Mouse (Mus musculus) liver, adult 2 months (tissue): Measurements from ENCODE around the gene Dusp28. TPM values are rescaled to one million over a fixed set of nuclear protein-coding genes. Genes with fewer than 3 reads are reported as not detected.

Experiments used
- DNase-seq: peaks from one replicate; pipeline ENCODE4 v3.0.0-alpha.2; 2011; ENCODE audit warnings: low read depth, low spot score; ENCODE audit errors: extremely low read depth
- H3K27ac ChIP-seq: fragments of 200-500 bp; replicated peaks from 2 replicates; pipeline ENCODE4 v1.5.1; 2012; ENCODE audit warnings: low read depth, mild to moderate bottlenecking, control low read depth, inconsistent platforms, low read length; ENCODE audit not compliant: insufficient read depth
- H3K27me3 ChIP-seq: fragments of 200-500 bp; 2 replicates; pipeline ENCODE4 v1.6.1; 2012; ENCODE audit warnings: mild to moderate bottlenecking, moderate library complexity, low read length, inconsistent platforms; ENCODE audit not compliant: control insufficient read depth, insufficient read depth
- H3K36me3 ChIP-seq: fragments of 200-500 bp; 2 replicates; pipeline ENCODE4 v1.6.1; 2012; ENCODE audit warnings: low read length, inconsistent platforms; ENCODE audit not compliant: control insufficient read depth, insufficient read depth
- H3K4me1 ChIP-seq: fragments of 200-500 bp; 2 replicates; pipeline ENCODE4 v1.6.1; 2011; ENCODE audit warnings: low read length; ENCODE audit not compliant: control insufficient read depth, insufficient read depth
- H3K4me3 ChIP-seq: fragments of 200-500 bp; 2 replicates; pipeline ENCODE4 v1.5.1; 2011; ENCODE audit warnings: low read depth, mild to moderate bottlenecking, control low read depth, low read length, moderate library complexity; ENCODE audit not compliant: insufficient read depth
- H3K79me2 ChIP-seq: fragments of 200-500 bp; 2 replicates; pipeline ENCODE4 v1.6.1; 2012; ENCODE audit warnings: inconsistent platforms, mild to moderate bottlenecking, low read length, moderate library complexity; ENCODE audit not compliant: control insufficient read depth, insufficient read depth
- H3K9ac ChIP-seq: fragments of 200-500 bp; 2 replicates; pipeline ENCODE4 v1.6.1; 2012; ENCODE audit warnings: low read depth, mild to moderate bottlenecking, control low read depth, inconsistent platforms, low read length
- CTCF ChIP-seq: fragments of 200-500 bp; IDR thresholded peaks from 2 replicates; pipeline ENCODE4 v1.5.1; 2011; ENCODE audit warnings: low read depth, low read length, control low read depth
- POLR2A ChIP-seq: fragments of 200-500 bp; IDR thresholded peaks from 2 replicates; pipeline ENCODE4 v1.6.1; 2011; ENCODE audit warnings: low read length, control low read depth; ENCODE audit not compliant: insufficient read depth; ENCODE audit errors: extremely low read depth
- WGBS: fragments of 180-500 bp; shearing (Covaris S2); methylation state at CpG from one replicate; pipeline ENCODE4 v1.1.7; 2018; 5-methylcytosine and 5-hydroxymethylcytosine counted together
- polyA plus RNA-seq: library from polyadenylated mRNA; depleted of rRNA; stranded (reverse); fragments of >200 nt; gene quantifications from 2 replicates; pipeline ENCODE4 v1.2.3, GENCODE M21; 2012
- total RNA-seq: library from RNA; depleted of rRNA; stranded (reverse); fragments of >200 nt; gene quantifications from 2 replicates; pipeline ENCODE4 v1.2.3, GENCODE M21; 2014

The Dusp28 gene
- total and polyA plus RNA-seq, 2 experiments = 11.9 to 20.6 TPM

DNA sequence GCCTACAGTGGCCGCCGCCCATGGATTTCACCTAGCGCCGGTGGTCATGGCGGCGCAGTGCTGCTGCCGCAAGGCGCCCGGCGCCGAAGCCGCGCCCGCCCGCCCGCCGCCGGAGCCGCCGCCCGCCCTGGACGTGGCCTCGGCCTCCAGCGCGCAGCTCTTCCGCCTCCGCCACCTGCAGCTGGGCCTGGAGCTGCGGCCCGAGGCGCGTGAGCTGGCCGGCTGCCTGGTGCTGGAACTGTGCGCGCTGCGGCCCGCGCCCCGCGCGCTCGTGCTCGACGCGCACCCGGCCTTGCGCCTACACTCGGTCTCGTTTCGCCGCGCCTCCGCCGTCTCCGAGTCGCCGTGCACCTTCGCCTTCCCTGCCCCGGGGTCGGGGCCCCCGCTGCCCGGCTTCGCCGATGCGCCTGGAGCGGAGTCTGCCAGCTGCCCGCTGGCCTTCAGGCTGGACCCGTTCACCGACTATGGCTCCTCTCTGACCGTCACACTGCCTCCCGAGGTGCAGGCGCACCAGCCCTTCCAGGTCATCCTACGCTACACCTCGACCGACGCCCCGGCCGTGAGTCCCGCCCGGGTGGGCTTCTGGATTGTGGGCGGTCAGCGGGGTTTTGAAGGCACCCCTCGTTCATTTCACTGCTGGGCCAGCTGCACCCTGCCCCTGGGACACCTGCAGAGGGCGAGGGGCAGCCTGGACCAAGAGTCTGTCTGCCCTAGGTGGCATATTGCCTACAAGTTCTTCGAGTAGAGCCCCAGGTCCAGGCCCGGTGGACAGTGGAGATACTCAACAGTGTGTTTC lies 4.3 kb downstream of the Dusp28 start:
- peak; percentile 19; the same call in 1 of the 2 replicates for TF ChIP-seq CTCF
- no peak for TF ChIP-seq POLR2A
- peak overlapping the region; percentile 75 for H3K27ac ChIP-seq
- H3K4me1 ChIP-seq = peaks cover 19% of the 10 kb centered on the region
- H3K27me3 ChIP-seq = no peaks in the 10 kb centered on the region
- H3K36me3 ChIP-seq = peaks cover 7% of the 10 kb centered on the region
- peaks cover 21% of the 10 kb centered on the region; the same call in 1 of the 2 replicates for H3K79me2 ChIP-seq
- H3K9ac ChIP-seq = peak overlapping the region; percentile 95
- peak overlapping the region; percentile 79 for H3K4me3 ChIP-seq
- under 1% methylated on average over 76 of the region's 85 CpGs for WGBS
- DNase-seq = peak; percentile 26

DNA sequence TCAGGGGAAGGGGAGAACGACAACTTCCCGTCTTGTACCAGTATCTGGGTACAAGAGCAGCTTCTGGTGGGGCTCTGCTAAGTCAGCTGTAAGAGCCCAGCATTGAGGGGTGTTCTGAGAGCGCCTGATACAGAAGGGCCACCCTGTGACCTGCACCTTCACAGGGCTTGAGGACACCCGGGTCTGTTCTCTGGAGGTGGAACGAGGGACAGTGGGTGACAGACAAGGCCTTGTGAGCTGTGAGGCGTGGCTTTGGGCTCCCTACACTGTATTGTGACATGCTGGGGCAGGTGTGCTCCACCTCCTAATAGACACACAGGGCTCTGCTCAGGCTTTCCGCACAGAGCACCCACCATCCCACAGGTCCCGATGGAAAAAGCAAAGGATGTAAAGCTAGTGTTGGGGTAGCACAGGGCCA lies 4.9 kb downstream of the Dusp28 start:
- Histone ChIP-seq H3K4me1 (peaks cover 19% of the 10 kb centered on the region), H3K4me3 (peak overlapping the region; percentile 79), H3K9ac (peak overlapping the region; percentile 95), H3K27ac (peak overlapping the region; percentile 75), H3K79me2 (peaks cover 21% of the 10 kb centered on the region; the same call in 1 of the 2 replicates), H3K36me3 (peaks cover 7% of the 10 kb centered on the region), H3K27me3 (no peaks in the 10 kb centered on the region)
- TF ChIP-seq POLR2A = no peak
- no peak for TF ChIP-seq CTCF
- peak; percentile 60 for DNase-seq
- WGBS = 7% methylated on average over 8 of the region's 8 CpGs

DNA sequence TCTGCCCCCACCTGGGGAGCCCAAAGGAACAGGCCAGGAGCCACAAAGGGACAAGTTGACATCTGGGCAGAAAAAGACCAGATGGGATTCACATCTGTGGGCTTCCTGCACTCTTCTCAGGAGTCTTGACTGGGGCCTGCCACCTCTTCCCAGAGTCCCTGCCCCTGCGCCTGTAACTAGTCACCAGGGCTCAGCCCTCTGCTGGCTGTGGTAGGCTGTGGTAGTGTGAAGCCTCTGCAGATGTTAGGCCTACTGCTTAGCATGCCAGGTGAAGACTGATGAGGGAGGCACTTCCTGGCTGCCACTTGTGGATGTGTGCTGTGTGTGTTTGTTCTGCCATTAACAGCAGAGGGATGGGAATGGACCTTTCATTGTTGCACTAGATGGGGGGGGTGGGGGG lies 5.5 kb downstream of the Dusp28 start:
- no peak for TF ChIP-seq CTCF
- no peak for TF ChIP-seq POLR2A
- DNase-seq = no peak
- H3K4me3 ChIP-seq = 0 out of 2 replicates have a peak overlapping the region, but pooled peaks have one; percentile 79
- 67% methylated on average over 1 of the region's 1 CpGs for whole genome bisulfite sequencing
- H3K27me3 ChIP-seq = no peaks in the 10 kb centered on the region
- H3K9ac ChIP-seq = peak overlapping the region; percentile 5
- H3K4me1 ChIP-seq = peaks cover 19% of the 10 kb centered on the region
- peaks cover 8% of the 10 kb centered on the region for H3K36me3 ChIP-seq
- peaks cover 21% of the 10 kb centered on the region; the same call in 1 of the 2 replicates for H3K79me2 ChIP-seq
- H3K27ac ChIP-seq = no peak overlapping the region

DNA sequence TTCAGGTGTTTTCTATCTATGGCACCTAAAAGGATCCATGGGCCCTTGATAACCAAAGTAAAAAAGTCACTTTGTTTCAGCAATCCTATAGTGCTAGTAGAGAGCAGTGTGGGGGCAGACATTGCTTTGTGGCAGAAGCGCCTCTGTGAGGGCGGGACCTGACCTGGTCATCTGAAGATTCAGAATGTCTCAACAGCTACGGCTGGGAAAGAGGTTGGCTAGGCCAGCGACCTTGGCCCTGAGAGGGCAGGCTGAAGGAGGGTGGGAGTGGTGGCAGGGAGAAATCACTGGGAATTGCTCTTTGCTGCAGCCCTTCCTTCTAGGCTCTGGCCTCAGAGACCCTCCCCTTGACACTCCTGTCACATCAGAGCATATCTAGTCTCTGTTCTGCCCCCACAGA lies 7.5 kb downstream of the Dusp28 start:
- Histone ChIP-seq H3K27me3 (no peaks in the 10 kb centered on the region), H3K4me3 (no peak overlapping the region), H3K79me2 (peaks cover 21% of the 10 kb centered on the region; the same call in 1 of the 2 replicates), H3K27ac (no peak overlapping the region), H3K36me3 (peaks cover 14% of the 10 kb centered on the region), H3K9ac (no peak overlapping the region), H3K4me1 (peaks cover 14% of the 10 kb centered on the region)
- TF ChIP-seq CTCF = no peak
- no peak for TF ChIP-seq POLR2A
- no peak for DNase-seq
- 58% methylated on average over 4 of the region's 4 CpGs for WGBS

DNA sequence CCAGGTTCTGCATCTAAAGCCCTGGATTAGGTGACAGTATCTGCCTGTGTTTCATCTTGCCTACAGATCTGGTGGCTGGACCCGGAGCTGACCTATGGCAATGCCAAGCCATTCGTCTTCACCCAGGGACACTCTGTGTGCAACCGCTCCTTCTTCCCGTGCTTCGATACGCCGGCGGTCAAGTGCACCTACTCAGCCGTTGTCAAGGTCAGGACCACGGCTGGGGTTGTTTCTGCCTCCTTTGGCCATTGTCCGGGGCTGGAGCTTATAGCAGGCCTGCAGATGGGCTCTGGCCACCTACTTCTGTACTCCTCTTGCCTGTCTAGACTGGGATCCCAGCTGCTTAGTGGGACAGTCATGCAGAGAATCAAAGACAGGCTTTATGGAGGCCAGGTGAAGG lies 8.2 kb downstream of the Dusp28 start:
- peaks cover 9% of the 10 kb centered on the region for H3K4me1 ChIP-seq
- H3K9ac ChIP-seq = no peak overlapping the region
- 96% methylated on average over 11 of the region's 11 CpGs for WGBS
- H3K36me3 ChIP-seq = peaks cover 14% of the 10 kb centered on the region
- no peak overlapping the region for H3K27ac ChIP-seq
- H3K27me3 ChIP-seq = no peaks in the 10 kb centered on the region
- TF ChIP-seq POLR2A (no peak), CTCF (no peak)
- H3K79me2 ChIP-seq = peaks cover 21% of the 10 kb centered on the region; the same call in 1 of the 2 replicates
- no peak for DNase-seq
- no peak overlapping the region for H3K4me3 ChIP-seq

DNA sequence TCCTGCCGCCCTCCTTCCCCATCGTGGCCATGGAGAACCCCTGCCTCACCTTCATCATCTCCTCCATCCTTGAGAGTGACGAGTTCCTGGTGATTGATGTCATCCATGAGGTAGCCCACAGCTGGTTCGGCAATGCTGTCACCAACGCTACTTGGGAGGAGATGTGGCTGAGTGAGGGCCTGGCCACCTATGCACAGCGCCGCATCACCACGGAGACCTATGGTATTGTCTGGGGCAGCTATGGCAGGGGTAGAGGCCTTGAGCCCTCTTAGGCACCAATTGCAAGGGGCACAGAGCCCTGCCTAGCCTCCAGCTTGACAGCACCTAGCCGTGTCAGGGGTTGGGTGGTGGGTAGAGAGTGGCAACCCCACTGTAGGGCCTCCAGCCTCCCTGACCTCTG lies 9.9 kb downstream of the Dusp28 start:
- TF ChIP-seq POLR2A (no peak), CTCF (no peak)
- Histone ChIP-seq H3K27me3 (no peaks in the 10 kb centered on the region), H3K36me3 (peaks cover 14% of the 10 kb centered on the region), H3K79me2 (peaks cover 13% of the 10 kb centered on the region; the same call in 1 of the 2 replicates), H3K9ac (no peak overlapping the region), H3K4me3 (no peak overlapping the region), H3K27ac (no peak overlapping the region), H3K4me1 (peaks cover 7% of the 10 kb centered on the region)
- DNase-seq = no peak
- WGBS = 98% methylated on average over 9 of the region's 9 CpGs
